Mouse (Mus musculus) kidney, postnatal 0 days (tissue): ENCODE results near the gene Cdh11. TPM values are rescaled to one million over a fixed set of nuclear protein-coding genes. Genes with fewer than 3 reads are reported as not detected.

Experiments used
- ATAC-seq: fragments of 200-750 bp; cut with Nextera tagmentation; replicated peaks from 2 replicates; pipeline ENCODE4 v1.8.0; 2017; ENCODE audit warnings: low read depth, moderate number of reproducible peaks, moderate TSS enrichment, moderate library complexity; ENCODE audit not compliant: low FRiP score
- DNase-seq: peaks from one replicate; pipeline ENCODE4 v3.0.0-alpha.2; 2016; ENCODE audit warnings: low spot score
- H3K27ac ChIP-seq: fragments of 300-500 bp; sonication (generic); 2 replicates; pipeline ENCODE4 v1.5.1; 2014; ENCODE audit warnings: mild to moderate bottlenecking
- H3K27me3 ChIP-seq: fragments of 300-500 bp; sonication (generic); 2 replicates; pipeline ENCODE4 v1.6.1; 2014; ENCODE audit warnings: low read length, mixed read lengths; ENCODE audit not compliant: insufficient read depth
- H3K36me3 ChIP-seq: fragments of 300-500 bp; sonication (generic); 2 replicates; pipeline ENCODE4 v1.6.1; 2014; ENCODE audit warnings: low read length, mixed read lengths; ENCODE audit not compliant: insufficient read depth
- H3K4me1 ChIP-seq: fragments of 300-500 bp; sonication (generic); replicated peaks from 2 replicates; pipeline ENCODE4 v1.6.1; 2014; ENCODE audit warnings: antibody characterized with exemption, low read length, mixed read lengths; ENCODE audit not compliant: insufficient read depth
- H3K4me2 ChIP-seq: fragments of 300-500 bp; sonication (generic); 2 replicates; pipeline ENCODE4 v1.6.1; 2014; ENCODE audit warnings: mild to moderate bottlenecking, low read length, moderate library complexity, mixed read lengths
- H3K4me3 ChIP-seq: fragments of 300-500 bp; sonication (generic); replicated peaks from 2 replicates; pipeline ENCODE4 v1.5.1; 2014; ENCODE audit warnings: low read depth, low read length
- H3K9ac ChIP-seq: fragments of 300-500 bp; sonication (generic); 2 replicates; pipeline ENCODE4 v1.6.1; 2014; ENCODE audit warnings: low read depth, low read length
- H3K9me3 ChIP-seq: fragments of 300-500 bp; sonication (generic); replicated peaks from 2 replicates; pipeline ENCODE4 v1.6.1; 2016; ENCODE audit warnings: low read length, inconsistent platforms, mixed read lengths
- CTCF ChIP-seq: IDR thresholded peaks from 2 replicates; pipeline ENCODE4 v1.5.1; 2016; ENCODE audit warnings: antibody characterized with exemption, low read depth, mild to moderate bottlenecking, moderate library complexity
- WGBS: fragments of 180-500 bp; shearing (Covaris S2); extraction: QIAGEN DNeasy Blood & Tissue Kit; methylation state at CpG from one replicate; pipeline ENCODE4 v1.1.7; 2014; 5-methylcytosine and 5-hydroxymethylcytosine counted together
- polyA plus RNA-seq: library from polyadenylated mRNA; unstranded; fragments of >200 nt; fragmentation: Nextera tagmentation; extraction: Ambion mirVana; gene quantifications from 2 replicates; pipeline ENCODE4 v1.2.1, GENCODE M21; 2015

Cdh11 gene
- 105 and 109 TPM in 2 replicates for polyA plus RNA-seq

GRCm38 (mm10) chr8:102785592-102786416 is at the start of gene Cdh11:
Cdh11 (minus strand) TSS chr8:102785642.
- Histone ChIP-seq H3K27ac (peak within 1 kb of the TSS; percentile 90), H3K27me3 (0 out of 2 replicates have a peak, but pooled peaks cover 4% of the 10 kb centered on the region), H3K36me3 (no peaks in the 10 kb centered on the region), H3K9me3 (no peaks in the 10 kb centered on the region), H3K9ac (peak within 1 kb of the TSS; percentile 80), H3K4me2 (peak within 1 kb of the TSS; percentile 72), H3K4me1 (peaks cover 13% of the 10 kb centered on the region; the same call in 1 of the 2 replicates), H3K4me3 (peak within 1 kb of the TSS; percentile 71)
- 2% methylated on average over 23 of the region's 23 CpGs for WGBS
- ATAC-seq (peak; percentile 5; the same call in 1 of the 2 replicates), DNase-seq (peak; percentile 71)
- no peak for TF ChIP-seq CTCF

DNA sequence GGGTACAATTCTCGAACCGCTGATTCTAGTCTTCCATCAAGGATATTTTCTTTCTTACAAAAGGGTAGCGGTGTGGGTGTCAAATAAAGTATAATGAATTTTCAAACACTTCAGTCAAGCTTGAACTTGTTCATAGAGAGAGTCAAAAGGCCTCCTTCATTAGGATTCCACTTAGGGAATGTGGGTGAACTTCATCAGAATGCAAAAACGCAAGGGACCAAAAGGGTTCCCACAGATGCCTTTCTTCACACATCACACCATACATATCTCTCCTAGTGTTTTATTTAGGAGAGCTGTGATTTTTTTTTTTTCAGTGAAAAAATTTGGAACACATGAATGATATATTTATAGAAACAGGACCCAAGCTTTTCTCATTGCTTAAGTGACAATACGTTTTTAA is 28.5 kb upstream of the Cdh11 start:
- DNase-seq (no peak), ATAC-seq (no peak)
- no peaks in the 10 kb centered on the region for H3K27me3 ChIP-seq
- no peak overlapping the region for H3K4me2 ChIP-seq
- H3K4me1 ChIP-seq: no peaks in the 10 kb centered on the region
- 87% methylated on average over 5 of the region's 5 CpGs for WGBS
- H3K36me3 ChIP-seq: no peaks in the 10 kb centered on the region
- TF ChIP-seq CTCF: no peak
- no peak overlapping the region for H3K4me3 ChIP-seq
- no peak overlapping the region for H3K9ac ChIP-seq
- H3K27ac ChIP-seq: no peak overlapping the region
- no peaks in the 10 kb centered on the region for H3K9me3 ChIP-seq

DNA sequence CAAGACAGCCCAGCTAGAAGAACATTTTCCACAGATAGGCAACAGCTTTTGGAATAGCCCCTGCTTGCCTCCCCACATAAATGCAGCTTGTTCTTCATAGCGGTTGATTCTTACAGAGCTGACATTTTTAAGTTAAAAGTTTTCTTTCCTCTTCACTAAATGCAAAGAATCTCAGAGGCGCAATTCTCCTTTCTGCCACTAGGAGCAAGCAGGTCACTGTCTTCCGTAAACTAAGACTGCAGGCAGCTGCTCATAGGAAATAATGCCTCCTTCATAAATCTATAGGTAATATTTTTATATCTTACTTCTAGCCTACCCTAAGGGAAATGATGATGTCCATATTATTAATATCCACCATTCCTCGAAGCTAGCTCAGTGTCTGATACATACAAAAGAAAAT is 4.9 kb upstream of the Cdh11 start:
- ATAC-seq: no peak
- peaks cover 11% of the 10 kb centered on the region; the same call in 1 of the 2 replicates for H3K4me1 ChIP-seq
- H3K9me3 ChIP-seq: no peaks in the 10 kb centered on the region
- no peaks in the 10 kb centered on the region for H3K36me3 ChIP-seq
- no peak overlapping the region for H3K4me3 ChIP-seq
- peak; percentile 47 for DNase-seq
- H3K9ac ChIP-seq: no peak overlapping the region
- no peak overlapping the region for H3K27ac ChIP-seq
- peak; percentile 73 for TF ChIP-seq CTCF
- no peak overlapping the region for H3K4me2 ChIP-seq
- 0 out of 2 replicates have a peak, but pooled peaks cover 2% of the 10 kb centered on the region for H3K27me3 ChIP-seq
- 44% methylated on average over 4 of the region's 4 CpGs for whole genome bisulfite sequencing

- 3% methylated on average over 30 of the region's 31 CpGs for WGBS
- no peaks in the 10 kb centered on the region for H3K36me3 ChIP-seq
- peak overlapping the region; percentile 72 for H3K4me2 ChIP-seq
- H3K4me3 ChIP-seq: peak overlapping the region; percentile 71
- DNase-seq (peak; percentile 55), ATAC-seq (no peak)
- no peak for TF ChIP-seq CTCF
- peak overlapping the region; percentile 61 for H3K9ac ChIP-seq
- H3K27me3 ChIP-seq: 0 out of 2 replicates have a peak, but pooled peaks cover 4% of the 10 kb centered on the region
- peak overlapping the region; percentile 90 for H3K27ac ChIP-seq
- H3K9me3 ChIP-seq: no peaks in the 10 kb centered on the region
- peaks cover 13% of the 10 kb centered on the region; the same call in 1 of the 2 replicates for H3K4me1 ChIP-seq
These were observed 1.3 kb upstream of the Cdh11 start for GRCm38 (mm10) chr8:102786467-102787360.

DNA sequence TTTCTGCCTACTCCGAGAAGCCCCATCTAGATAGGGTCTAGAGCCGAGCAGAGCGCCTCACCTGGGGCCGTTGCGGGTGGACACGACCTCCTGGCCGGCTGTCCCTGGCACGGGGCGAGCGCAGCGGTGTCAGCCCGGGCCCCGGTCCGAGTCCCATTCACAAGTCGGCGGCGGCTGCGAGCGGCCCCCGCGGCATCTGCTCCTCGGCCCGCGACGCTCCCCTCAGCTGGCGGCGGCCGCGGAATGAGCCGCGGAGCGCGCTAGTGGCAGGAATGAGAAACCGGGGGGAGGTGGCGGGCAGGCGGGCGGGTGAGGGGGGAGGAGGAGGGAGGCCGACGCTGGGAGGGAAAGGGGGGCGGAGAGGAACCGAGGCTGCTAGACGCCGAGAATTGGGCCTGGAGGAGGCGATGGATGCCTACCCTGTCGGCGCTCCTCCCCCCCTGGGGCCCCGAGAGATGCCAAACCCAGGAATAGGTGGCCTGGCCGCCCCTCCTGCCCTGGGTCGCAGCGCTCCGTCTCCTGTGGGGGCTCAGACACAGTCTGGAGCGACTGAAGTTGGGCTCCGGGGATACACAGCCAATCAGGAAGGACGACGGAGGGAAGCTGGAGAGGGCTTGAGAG is 497 bp downstream of the Cdh11 start:
- H3K4me2 ChIP-seq: peak overlapping the region; percentile 72
- peak; percentile 94 for DNase-seq
- WGBS: 1% methylated on average over 47 of the region's 55 CpGs
- H3K4me1 ChIP-seq: peaks cover 13% of the 10 kb centered on the region; the same call in 1 of the 2 replicates
- H3K9ac ChIP-seq: peak overlapping the region; percentile 80
- H3K27me3 ChIP-seq: 0 out of 2 replicates have a peak, but pooled peaks cover 4% of the 10 kb centered on the region
- H3K27ac ChIP-seq: peak overlapping the region; percentile 90
- no peaks in the 10 kb centered on the region for H3K9me3 ChIP-seq
- peak; percentile 77 for ATAC-seq
- H3K36me3 ChIP-seq: no peaks in the 10 kb centered on the region
- peak overlapping the region; percentile 71 for H3K4me3 ChIP-seq
- peak; percentile 53 for TF ChIP-seq CTCF
